Mouse (Mus musculus) ovary, postnatal 10 days (tissue): ENCODE data around the gene Olfr944.

Experiments
- DNase-seq: peaks from one replicate; pipeline ENCODE4 v3.0.0; 2022; ENCODE audit warnings: low spot score

Olfr944 gene

DNA sequence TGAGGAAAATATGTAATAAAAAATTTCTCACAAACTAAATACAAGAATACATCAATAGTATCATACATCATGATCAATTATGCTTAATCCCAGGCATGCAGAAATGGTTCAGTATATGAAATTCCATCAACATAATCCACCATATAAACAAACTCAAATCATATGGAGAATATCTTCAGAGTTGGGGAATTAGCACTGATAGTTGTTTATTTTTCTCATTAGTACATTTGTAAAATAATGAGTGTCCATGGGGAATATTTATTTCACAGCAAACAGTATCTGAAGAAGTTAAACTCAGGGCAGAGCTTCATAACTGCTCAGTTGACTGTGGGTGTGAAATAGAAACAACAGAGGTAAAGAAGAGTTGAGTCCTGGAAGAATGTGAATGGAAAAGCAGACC is at the start of gene Olfr944:
Olfr944 (plus strand) TSS at position 301 of the 400 bp plus-strand sequence.
- DNase-seq: no peak

- no peak for DNase-seq
These were observed 49.3 kb upstream of the Olfr944 start for GRCm38 (mm10) chr9:39152401-39152800.

GRCm38 (mm10) chr9:39166004-39166403 is 35.7 kb upstream of the Olfr944 start, which contains the start of gene Olfr943:
Olfr943 (plus strand) TSS chr9:39166304.
- DNase-seq: no peak

- DNase-seq: no peak
These were observed 48.2 kb downstream of the Olfr944 start, which contains the start of gene Olfr1537 for GRCm38 (mm10) chr9:39249894-39250293. Olfr1537 (minus strand) TSS chr9:39249994.
